Mouse (Mus musculus) embryo, embryonic 11.5 days (tissue): ENCODE results near the gene Ltbp3.

Experiments used
- DNase-seq: peaks from one replicate; pipeline ENCODE4 v3.0.0-alpha.2; 2012; ENCODE audit warnings: low read depth, low spot score

Ltbp3 gene

GRCm38 (mm10) chr19:5723934-5724548, 16.7 kb upstream of the Ltbp3 start:
- DNase-seq: no peak

DNA sequence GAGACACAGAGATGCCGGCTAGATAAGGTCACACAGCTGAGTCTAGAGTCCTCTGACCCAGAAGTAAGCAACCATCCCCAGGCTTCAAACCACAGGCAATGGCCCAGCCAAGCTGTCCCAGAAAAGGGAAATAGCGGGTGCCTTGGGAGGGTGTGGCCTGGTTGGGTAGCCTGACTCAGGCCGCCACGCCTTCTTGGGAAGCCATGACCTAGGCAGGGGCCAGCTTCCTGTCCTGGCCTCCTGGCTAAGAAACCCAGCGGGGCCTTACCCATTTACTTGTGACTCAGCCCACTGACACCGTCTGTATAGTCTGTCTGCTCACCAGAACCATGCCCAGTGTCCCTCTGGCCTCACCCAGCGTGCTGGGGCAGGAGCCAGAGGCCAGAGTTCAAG, 16.2 kb upstream of the Ltbp3 start:
- DNase-seq: no peak

GRCm38 (mm10) chr19:5725029-5725707, 15.5 kb upstream of the Ltbp3 start:
- no peak for DNase-seq

DNA sequence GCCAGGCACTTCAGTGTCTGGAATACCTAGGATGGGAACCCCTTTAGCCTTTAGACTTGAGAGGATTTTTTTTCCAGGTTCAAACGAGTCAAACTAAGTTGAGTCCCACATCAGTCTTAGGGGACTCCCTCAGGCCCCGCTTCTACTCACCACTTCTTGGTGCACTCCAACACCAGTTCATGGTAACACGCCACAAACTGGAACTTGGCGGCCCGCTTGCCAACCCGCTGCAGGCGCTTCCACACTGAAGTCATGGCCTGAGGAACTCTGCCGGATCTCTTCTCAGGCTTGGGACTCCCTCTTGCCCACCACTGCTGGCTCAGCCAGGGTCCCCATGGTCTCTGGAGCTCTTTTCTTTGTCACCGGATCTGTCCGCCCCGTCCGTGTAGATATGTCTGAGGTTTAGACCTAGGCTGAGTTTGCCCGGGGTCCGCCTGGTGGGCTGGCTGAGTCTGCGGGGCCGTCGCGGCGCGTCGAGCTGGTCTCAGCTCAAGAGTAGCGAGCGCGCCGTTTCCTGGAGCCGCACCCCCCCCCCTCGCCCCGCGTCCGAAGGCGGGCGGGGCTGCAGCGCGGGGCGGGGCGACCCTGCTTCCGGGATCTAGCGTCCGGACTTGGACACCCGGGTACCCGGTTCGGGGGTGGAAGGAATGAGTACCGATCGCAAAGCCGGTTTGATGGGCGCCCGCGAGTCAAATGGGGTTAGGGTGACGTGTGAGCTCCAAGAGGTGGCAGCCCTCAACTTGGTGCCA, 14.8 kb upstream of the Ltbp3 start, which contains the start of gene Ehbp1l1:
Ehbp1l1 (minus strand) TSS at position 551 of the 749 bp plus-strand sequence.
- DNase-seq: no peak

- no peak for DNase-seq
Measured at GRCm38 (mm10) chr19:5726961-5727578, 13.6 kb upstream of the Ltbp3 start.

GRCm38 (mm10) chr19:5727701-5728100, 13.0 kb upstream of the Ltbp3 start:
- no peak for DNase-seq

- DNase-seq: no peak
Measured at GRCm38 (mm10) chr19:5728631-5729443, 11.9 kb upstream of the Ltbp3 start.

DNA sequence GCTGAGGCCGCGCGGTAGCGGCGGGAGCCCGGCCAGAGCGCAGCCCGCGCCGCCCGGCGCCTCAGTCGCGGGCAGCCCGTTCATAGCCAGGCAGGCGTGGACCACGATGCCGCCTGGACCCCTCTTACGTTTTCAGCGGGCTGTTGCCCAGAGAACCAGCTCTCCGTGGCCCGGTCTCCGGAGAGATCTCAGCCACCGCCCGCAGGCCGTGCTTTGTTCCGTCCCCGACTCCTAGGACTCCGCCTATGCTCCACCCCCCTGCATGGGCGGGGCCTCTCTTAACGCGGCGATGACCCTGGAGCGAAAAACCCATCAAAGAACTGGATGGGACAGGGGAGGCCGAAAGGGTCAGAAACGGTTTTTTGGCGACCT, 11.3 kb upstream of the Ltbp3 start, which contains the start of gene Fam89b:
Fam89b (minus strand) TSS at position 210 of the 372 bp plus-strand sequence.
- peak; percentile 82 for DNase-seq

GRCm38 (mm10) chr19:5730314-5731186, 10.2 kb upstream of the Ltbp3 start:
- DNase-seq: no peak

GRCm38 (mm10) chr19:5731264-5731978, 9.3 kb upstream of the Ltbp3 start:
- DNase-seq: peak; percentile 92

DNA sequence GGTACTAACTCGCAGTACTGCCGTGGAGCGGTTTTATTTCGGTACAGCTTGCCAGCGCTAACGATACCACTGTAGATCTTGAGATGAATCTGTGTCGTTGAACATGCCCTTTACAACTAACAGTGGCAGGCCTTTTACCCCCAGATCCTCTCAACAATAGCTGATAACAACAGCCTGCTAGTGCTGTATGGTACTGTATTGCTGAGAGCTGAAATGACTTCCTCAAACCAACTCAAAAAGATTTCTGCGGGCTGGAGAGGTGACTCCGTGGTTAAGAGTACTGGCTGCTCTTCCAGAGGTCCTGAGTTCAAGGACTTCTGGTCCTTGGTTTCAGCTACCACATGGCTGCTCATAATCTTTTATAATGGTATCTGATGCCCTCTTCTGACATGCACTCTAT, 6.4 kb upstream of the Ltbp3 start:
- DNase-seq: no peak

DNA sequence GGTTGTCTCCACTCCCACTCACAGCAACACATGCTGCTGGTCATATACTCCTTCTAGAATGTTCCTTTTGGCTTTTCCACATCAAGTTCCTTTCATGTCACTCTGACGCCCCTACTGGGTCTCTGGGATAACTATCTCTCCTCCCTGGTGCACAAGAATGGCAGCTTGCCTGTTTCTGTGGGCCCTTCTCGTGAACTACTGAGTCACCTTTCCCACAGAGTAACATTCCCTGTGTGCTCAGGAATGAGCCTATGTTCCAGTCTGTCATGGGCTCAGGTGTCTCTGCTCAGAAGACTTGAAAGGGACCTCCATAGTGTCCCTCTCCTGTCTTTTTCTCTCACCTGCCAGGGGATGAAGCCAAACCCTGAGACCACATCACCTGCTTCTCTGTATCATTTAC, 1.3 kb upstream of the Ltbp3 start:
- no peak for DNase-seq

DNA sequence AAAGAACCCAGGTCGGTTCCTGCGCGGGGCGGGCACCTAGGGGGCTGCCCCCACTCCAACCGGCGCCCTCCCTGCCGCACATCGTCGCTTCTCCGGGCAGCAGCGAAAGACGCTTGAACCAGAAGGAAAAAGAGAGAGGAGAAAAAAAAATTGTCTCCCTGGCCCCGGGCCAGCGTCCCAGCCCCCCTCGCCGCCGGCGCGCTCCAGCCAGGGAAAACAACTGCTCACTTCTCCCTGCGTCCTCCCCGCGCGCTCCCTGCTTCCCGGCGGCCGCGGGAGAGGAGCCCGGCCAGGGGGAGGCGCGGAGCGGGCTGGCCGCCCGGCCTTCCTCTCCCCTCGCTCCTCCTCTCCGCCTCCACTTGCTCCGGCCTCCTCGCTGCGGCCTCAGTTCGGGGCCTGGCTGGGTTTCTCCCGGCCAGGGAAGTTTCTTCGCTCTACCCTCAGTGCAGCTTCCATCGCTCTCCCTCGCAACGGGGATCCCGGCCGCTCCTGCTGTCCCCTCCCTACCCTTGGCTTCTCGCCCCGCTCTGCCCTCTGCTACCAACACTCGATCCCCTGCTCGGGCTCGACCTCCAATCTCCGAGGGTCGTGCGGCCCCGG, 1.0 kb downstream of the Ltbp3 start:
- DNase-seq: no peak

DNA sequence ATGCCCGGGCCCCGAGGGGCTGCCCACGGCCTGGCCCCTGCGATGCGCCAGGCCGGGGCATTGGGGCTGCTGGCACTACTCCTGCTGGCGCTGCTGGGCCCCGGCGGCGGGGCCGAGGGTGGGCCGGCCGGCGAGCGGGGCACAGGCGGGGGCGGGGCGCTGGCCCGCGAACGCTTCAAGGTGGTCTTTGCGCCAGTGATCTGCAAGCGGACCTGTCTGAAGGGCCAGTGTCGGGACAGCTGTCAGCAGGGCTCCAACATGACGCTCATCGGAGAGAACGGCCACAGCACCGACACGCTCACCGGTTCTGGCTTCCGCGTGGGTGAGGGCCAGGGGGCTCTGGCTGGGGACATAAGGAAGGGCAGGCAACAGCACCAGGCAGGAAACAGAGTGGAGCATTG, 1.5 kb downstream of the Ltbp3 start:
- no peak for DNase-seq

DNA sequence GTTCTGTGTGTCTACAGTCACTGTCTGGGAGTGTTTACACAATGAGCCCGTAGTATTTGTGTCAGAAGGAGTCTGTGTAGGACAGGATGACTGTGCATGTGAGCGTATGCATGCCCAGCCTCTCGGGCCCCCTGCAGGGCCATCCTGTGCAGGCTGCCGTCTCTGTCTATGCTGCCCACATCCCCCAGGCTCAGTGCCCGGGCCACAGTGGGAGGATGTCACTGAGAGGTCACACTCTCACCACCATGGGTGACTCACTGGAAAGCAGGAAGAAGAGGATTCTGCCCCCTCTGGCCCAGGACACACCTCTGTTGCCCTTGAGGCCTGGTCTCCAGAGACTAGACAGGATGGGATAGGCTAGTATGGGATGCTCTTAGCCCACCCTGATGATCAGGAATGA, 2.9 kb downstream of the Ltbp3 start:
- no peak for DNase-seq

- no peak for DNase-seq
Measured at GRCm38 (mm10) chr19:5745756-5746710, 5.3 kb downstream of the Ltbp3 start.

- DNase-seq: no peak
Measured at GRCm38 (mm10) chr19:5746907-5747363, 6.2 kb downstream of the Ltbp3 start.

DNA sequence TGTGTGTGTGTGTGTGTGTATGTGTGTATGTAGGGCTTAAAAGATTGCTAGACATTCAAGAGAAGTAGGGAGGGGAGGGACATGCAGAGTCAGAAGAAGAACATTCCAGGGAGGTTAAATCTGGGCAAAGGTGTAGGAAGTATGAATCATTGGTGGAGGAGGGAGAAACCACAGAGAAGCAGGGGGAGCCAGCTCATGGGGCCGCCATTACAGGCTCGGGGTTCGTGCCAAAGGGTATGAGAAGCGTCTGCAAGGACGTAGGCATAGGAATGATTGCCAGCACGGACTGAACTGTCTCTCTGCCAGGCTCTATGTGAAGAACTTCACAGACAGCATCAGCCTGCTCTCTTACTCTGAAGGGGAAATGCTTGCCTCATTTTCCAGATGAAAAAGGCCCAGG, 8.8 kb downstream of the Ltbp3 start:
- DNase-seq: no peak
